Mouse (Mus musculus) thymus, postnatal 14 days (tissue): ENCODE measurements around the gene Gm5105.

Experiments used
- DNase-seq: peaks from one replicate; pipeline ENCODE4 v3.0.0; 2021

Gm5105 gene

GRCm38 (mm10) chr3:138067288-138067687 is at the start of gene Gm5105:
TSS of gene Gm5105 (minus strand) at chr3:138067388.
- DNase-seq, result no peak

DNA sequence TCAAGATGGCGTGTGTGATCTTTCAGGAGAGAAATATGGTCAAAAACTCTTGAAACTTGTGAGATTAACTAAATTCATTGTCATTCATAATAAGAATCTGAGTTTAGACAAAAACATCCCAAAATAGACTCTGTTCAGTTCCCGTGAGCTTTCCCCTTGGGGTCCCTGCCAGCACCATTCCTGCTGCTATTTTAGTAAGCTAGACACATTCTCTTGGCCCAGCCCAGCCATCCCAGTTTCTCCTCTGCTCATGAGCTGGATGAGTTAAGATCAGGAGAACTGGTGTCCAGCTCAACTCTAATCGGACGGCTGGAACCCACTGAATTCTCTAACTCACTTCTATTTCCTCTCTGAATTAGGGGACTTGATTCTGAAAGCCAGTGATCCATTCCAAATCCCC is 49.7 kb upstream of the Gm5105 start:
- DNase-seq, result no peak

- DNase-seq, result no peak
These were observed 46.9 kb upstream of the Gm5105 start for GRCm38 (mm10) chr3:138114106-138114505.

DNA sequence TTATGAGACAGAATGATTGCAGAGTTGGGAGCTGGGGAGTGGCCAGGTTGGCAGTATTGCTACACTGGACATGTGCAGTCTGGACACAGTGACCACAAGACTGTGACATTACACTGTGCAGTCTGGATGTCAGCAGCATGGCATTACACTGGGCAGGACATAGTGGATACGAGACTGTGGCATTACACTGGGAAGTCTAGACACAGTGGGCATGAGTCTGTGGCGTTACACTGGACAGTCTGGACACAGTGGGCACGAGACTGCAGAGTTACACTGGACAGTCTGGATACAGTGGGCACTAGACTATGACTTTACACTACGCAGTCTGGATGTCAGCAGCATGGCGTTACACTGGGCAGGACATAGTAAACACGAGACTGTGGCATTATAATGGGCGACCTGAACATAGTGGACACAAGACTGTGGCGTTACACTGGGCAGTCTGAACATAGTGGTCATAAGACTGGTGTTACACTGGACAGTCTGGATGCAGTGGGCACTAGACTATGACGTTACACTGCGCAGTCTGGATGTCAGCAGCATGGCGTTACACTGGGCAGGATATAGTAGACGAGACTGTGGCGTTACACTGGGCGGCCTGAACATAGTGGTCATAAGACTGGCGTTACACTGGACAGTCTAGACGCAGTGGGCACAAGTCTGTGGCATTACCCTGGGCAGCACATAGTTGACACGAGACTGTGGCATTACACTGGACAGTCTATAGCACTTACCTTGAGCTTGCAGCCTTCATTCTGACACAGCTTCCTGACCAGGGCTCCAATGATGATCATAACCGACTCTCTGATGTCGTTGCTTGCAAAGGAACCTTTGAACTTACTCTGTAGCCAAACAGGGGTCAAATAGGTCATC is 44.0 kb upstream of the Gm5105 start:
- DNase-seq, result no peak

GRCm38 (mm10) chr3:138106887-138107286 is 39.7 kb upstream of the Gm5105 start:
- no peak for DNase-seq

GRCm38 (mm10) chr3:138105056-138105455 is 37.9 kb upstream of the Gm5105 start:
- no peak for DNase-seq

GRCm38 (mm10) chr3:138103690-138104089 is 36.5 kb upstream of the Gm5105 start:
- DNase-seq, result no peak

DNA sequence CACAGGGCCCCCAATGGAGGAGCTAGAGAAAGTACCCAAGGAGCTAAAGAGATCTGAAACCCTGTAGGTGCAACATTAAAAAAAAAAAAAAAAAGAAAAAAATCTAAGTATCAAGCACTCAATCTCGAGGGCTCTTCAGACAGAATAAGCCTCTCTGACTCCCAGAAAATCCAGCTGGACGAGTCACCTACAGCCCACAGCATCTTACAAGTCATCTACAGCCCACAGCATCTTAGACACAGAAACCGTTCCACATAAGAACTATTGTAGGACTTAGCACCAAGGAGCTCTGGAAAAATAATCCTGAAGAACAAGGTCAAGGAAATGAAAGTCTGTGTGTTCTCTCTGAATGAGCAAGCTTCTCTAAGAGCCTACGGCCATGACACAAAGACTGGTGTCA is 34.7 kb upstream of the Gm5105 start:
- no peak for DNase-seq

GRCm38 (mm10) chr3:138097718-138098117 is 30.5 kb upstream of the Gm5105 start:
- no peak for DNase-seq

GRCm38 (mm10) chr3:138096263-138097028 is 29.3 kb upstream of the Gm5105 start:
- no peak for DNase-seq

- DNase-seq, result no peak
These were observed 28.5 kb upstream of the Gm5105 start for GRCm38 (mm10) chr3:138095718-138096117.

- DNase-seq, result no peak
These were observed 28.1 kb upstream of the Gm5105 start for GRCm38 (mm10) chr3:138095301-138095700.

DNA sequence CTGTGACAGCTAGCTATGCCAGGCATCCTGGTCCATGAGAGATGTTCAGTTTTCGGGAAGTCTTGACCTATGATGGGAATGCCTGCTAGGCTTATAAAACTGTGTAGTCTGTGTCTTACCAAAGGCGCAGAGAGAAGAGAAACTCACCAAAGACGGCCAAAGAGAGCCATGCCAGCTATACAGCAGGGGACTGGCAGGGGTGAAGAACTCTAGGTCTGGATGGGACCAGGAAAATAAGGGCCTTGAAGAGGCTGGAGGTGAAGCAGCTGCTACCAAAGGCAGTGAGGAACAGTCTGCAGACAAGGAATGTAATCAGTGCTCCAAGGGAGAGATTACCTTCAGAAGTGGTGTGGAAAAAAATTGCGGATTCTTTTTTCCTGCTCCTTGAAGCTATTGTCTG is 16.7 kb upstream of the Gm5105 start:
- DNase-seq, result no peak

- no peak for DNase-seq
These were observed 16.0 kb upstream of the Gm5105 start for GRCm38 (mm10) chr3:138083073-138083637.

DNA sequence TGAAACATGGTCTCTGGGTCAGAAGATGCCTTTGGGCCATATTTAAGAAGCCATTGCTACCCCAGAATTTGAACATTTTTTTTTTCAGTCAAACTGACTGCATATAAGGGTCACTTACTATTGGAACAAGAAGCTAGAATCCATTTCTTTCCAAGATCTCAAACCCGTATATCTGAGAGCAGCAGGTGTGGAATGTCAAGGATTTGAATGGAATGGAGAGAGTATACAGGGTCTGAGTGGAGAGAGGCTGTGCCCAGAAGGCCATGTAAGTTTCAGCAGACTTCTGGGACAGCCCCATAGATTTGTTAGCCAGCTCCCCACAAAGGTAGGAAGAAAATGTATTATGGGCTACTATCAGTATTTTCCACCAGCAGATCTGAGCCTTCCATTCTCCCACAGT is 11.5 kb upstream of the Gm5105 start:
- no peak for DNase-seq

DNA sequence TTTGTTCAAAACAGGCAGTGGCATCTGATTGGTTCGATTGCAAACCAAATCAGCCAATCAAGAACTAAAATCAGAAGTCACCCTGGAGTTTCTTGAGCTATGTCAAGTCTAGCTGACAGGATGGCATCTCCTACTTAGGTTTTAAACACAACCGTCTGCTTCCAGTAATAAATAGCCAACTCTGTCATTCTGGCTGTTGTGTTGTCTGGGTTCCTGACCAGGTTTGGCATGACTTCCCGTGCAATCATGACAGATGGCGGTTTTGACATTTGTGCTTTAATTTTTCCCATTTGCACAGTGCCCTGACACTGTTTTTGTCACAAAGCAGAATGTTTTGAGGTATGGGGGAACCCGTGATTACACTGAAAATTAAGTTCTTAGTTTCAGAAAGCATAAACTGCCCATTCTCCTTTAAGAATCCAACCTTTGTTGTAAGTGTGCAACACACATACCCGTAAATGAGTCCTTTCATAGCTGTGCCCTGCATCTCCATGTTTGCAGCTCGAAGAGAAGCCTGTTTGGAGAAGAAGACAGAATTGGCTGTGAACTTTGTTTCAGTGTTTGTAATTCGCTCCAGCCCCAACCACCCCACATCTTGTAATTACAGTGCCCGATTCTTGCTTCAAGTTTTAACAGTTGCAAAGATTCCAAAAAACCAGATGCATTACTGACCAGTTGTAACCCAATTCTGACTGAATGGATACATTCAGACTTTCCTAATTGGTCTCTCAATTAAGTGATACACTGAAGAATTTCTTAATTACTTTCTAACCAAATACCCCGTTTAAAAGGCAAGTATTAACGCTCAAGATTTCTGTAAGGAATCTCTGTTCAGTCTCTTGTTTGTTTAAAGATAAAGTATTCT is 10.5 kb upstream of the Gm5105 start:
- DNase-seq, result no peak

DNA sequence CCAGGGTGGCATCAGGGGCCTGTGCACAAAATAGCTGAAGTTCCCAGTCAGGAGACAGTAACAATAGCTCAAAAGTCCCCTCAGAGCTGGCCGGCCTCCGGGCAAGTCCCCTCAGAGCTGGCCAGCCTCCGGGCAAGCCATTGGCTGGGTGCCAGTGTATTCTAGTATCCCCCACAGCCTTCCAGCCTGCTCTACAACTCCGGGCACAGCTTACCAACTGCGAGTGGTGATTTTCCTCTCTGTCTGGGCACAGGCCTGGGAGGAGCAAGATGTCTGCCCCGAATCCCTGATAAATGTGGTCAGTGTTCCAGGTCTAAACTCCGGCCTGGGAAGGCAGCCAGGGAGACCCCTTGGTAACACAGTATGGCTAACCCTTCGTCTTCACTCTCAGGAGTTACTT is 8.0 kb upstream of the Gm5105 start:
- no peak for DNase-seq

DNA sequence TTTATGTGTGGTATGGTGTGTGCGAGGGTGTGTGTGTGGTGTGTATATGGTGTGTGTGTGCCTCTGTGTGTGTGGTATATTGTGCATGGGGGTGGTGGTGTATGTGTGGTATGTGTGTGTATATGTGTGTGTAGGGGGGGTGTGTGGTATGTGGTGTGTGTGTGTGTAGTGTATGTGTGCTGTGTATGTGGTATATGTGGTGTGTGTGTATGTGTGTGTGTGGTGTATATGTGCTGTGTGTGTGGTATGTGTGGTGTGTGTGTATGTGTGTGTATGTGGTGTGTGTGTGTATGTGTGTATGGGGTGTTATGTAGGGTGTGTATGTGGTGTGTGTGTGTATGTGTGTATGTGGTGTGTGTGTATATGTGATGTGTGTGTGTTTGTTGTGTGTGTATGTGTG is 7.0 kb upstream of the Gm5105 start:
- no peak for DNase-seq

DNA sequence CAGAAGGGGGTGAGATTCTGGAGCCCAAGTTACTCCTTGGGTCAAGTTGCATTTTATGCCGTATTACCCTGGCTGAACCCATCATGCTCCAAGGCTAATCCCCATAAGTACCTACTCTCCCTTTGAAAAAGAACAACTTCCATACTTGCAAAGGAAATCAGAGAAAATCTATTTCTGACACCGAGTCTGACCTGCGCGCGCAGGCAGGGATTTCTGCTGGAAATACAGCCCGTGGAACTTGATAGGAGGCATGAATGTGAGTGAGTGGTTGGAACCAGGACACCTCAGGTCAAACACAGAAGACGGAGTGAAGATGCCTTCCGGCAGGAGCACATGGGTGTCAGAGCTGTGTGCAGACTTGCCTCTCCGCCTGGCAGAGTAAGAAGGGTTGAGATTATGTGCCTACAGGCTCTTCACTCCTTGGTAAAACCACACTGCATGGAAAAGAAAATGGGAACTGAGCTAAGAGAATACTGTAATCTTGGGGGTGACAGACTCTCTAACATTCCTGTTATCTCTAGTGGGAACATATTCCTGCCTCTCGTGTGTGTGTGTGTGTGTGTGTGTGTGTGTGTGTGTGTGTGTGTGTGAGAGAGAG is 4.4 kb upstream of the Gm5105 start:
- DNase-seq, result no peak

DNA sequence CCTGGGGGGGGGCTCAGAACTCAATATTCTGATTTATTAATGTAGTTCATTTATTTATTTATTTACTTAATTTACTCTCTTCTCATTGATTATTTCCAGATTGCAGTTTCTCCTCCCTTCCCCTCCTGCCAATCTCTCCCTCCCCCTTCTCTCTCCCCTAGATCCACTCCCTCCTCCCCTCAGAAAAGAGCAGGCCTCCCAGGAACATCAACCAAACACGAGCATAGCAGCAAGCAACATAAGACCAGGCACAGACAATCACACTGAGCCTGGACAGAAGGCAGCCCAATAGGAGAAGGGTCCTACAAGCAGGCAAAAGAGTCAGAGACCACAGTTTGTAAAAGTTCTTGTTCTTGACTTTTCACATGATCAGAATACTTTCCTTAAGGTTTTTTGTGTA is 3.8 kb upstream of the Gm5105 start:
- no peak for DNase-seq

- DNase-seq, result no peak
These were observed 2.7 kb upstream of the Gm5105 start for GRCm38 (mm10) chr3:138069756-138070511.

DNA sequence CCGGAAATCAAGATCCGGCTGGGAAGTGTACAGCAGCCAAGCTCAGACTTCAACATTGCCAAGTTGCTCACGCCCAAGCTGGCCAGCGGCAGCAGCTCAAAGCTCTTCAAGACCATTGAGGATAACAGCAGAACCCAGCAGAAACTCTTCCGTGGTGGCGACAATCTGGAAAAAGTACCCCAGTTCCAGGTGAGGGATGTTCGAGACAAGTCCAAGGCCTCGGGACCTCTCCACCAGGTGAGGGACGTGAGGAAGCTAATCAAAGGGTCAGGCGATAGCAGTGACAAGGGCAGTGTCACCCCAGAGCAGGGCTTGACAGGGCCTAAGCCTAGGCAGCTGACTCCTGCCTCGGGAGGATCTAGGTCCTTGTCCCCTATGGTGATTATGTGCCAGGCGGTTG is 915 bp upstream of the Gm5105 start:
- no peak for DNase-seq
